Mouse (Mus musculus) C2C12 (cell line): Measurements from ENCODE around the gene Stard3nl. TPM values are rescaled to one million over a fixed set of nuclear protein-coding genes. Genes with fewer than 3 reads are reported as not detected.

Experiments
- H3K27me3 ChIP-seq: one replicate; pipeline ENCODE4 v1.6.1; 2011; ENCODE audit not compliant: control insufficient read depth, insufficient read depth, insufficient read length
- H3K36me3 ChIP-seq: one replicate; pipeline ENCODE4 v1.6.1; 2011; ENCODE audit not compliant: control insufficient read depth, insufficient read depth
- H3K4me3 ChIP-seq: one replicate; pipeline ENCODE4 v1.5.1; 2011; ENCODE audit warnings: mild to moderate bottlenecking, control low read depth; ENCODE audit not compliant: poor library complexity, insufficient read depth, severe bottlenecking
- H3K79me2 ChIP-seq: one replicate; pipeline ENCODE4 v1.6.1; 2011; ENCODE audit not compliant: control insufficient read depth, insufficient read depth
- H3K79me3 ChIP-seq: one replicate; pipeline ENCODE4 v1.6.1; 2011; ENCODE audit warnings: low read depth, control low read depth
- H3ac ChIP-seq: one replicate; pipeline ENCODE3; 2011; ENCODE audit warnings: low read depth; ENCODE audit not compliant: control insufficient read depth, insufficient read length
- CEBPB ChIP-seq: IDR thresholded peaks from one replicate; pipeline ENCODE4 v1.6.1; 2011; ENCODE audit warnings: low read depth, mild to moderate bottlenecking, control low read depth, moderate library complexity
- CTCF ChIP-seq: IDR thresholded peaks from one replicate; pipeline ENCODE4 v1.5.1; 2011; ENCODE audit not compliant: control insufficient read depth, insufficient read depth, insufficient read length
- FOSL1 ChIP-seq: IDR thresholded peaks from one replicate; pipeline ENCODE4 v1.8.0; 2011; ENCODE audit warnings: mild to moderate bottlenecking, low read length; ENCODE audit not compliant: poor library complexity, insufficient read depth, severe bottlenecking
- MAX ChIP-seq: IDR thresholded peaks from one replicate; pipeline ENCODE4 v1.6.1; 2011; ENCODE audit warnings: mild to moderate bottlenecking, control low read depth
- MYOD1 ChIP-seq: IDR thresholded peaks from one replicate; pipeline ENCODE4 v1.6.1; 2011; ENCODE audit warnings: low read depth; ENCODE audit not compliant: control insufficient read depth, insufficient read length
- MYOG ChIP-seq: IDR thresholded peaks from one replicate; pipeline ENCODE4 v1.6.1; 2011; ENCODE audit not compliant: control insufficient read depth, insufficient read length; ENCODE audit errors: extremely low read depth
- USF1 ChIP-seq: IDR thresholded peaks from one replicate; pipeline ENCODE4 v1.6.1; 2011; ENCODE audit warnings: low read depth, mild to moderate bottlenecking, control low read depth, moderate library complexity
- long read RNA-seq, 2 experiments: library from polyadenylated mRNA; unstranded; transcript quantifications; one replicate each; pipeline ENCODE4 v2.0.0; 2019 to 2020
- polyA plus RNA-seq: library from polyadenylated mRNA; unstranded; fragments of >200 nt; fragmentation: generic; extraction: Trizol; gene quantifications from one replicate; pipeline ENCODE4 v1.2.1, GENCODE M21; 2012; ENCODE audit warnings: missing spikeins

Stard3nl gene
- polyA plus RNA-seq = 29.2 TPM
- long read RNA-seq, experiment 1, transcript Stard3nl-201 (9 exons, 1,327 nt) = major isoform, 45 of 62 reads
- long read RNA-seq, experiment 1, partial matches to known transcripts = 7 of 62 reads
- long read RNA-seq, experiment 1, other reads (novel, unspliced or antisense) = 4 of 62 reads
- long read RNA-seq, experiment 2, transcript Stard3nl-201 (9 exons, 1,327 nt) = major isoform, 106 of 126 reads
- long read RNA-seq, experiment 2, transcript Stard3nl-205 (10 exons, 1,391 nt) = minor isoform, 5 of 126 reads
- long read RNA-seq, experiment 2, partial matches to known transcripts = 3 of 126 reads
- long read RNA-seq, experiment 2, other reads (novel, unspliced or antisense) = 7 of 126 reads

GRCm38 (mm10) chr13:19395688-19396354 lies at the start of gene Stard3nl:
TSS of gene Stard3nl (minus strand) at chr13:19395795.
- TF ChIP-seq FOSL1 = no peak
- TF ChIP-seq MAX = no peak
- TF ChIP-seq CTCF = no peak
- TF ChIP-seq USF1 = no peak
- TF ChIP-seq CEBPB = no peak
- no peak for TF ChIP-seq MYOD1
- no peak for TF ChIP-seq MYOG

GRCm38 (mm10) chr13:19438040-19438439 lies 42.4 kb upstream of the Stard3nl start:
- H3K27me3 ChIP-seq = no peaks in the 10 kb centered on the region
- H3ac ChIP-seq = no peak overlapping the region
- no peaks in the 10 kb centered on the region for H3K79me2 ChIP-seq
- H3K4me3 ChIP-seq = no peak overlapping the region
- H3K79me3 ChIP-seq = no peaks in the 10 kb centered on the region
- H3K36me3 ChIP-seq = no peaks in the 10 kb centered on the region
- TF ChIP-seq CEBPB (no peak), FOSL1 (no peak), MAX (no peak), USF1 (no peak), MYOD1 (no peak), CTCF (no peak)

More at GRCm38 (mm10) chr13:19395688-19396354, at the start of gene Stard3nl:
- peak within 1 kb of the TSS; percentile 50 for H3K4me3 ChIP-seq
- peaks cover 10% of the 10 kb centered on the region for H3K36me3 ChIP-seq
- peaks cover 2% of the 10 kb centered on the region for H3K79me3 ChIP-seq
- no peaks in the 10 kb centered on the region for H3K27me3 ChIP-seq
- H3ac ChIP-seq = peak within 1 kb of the TSS; percentile 80
- no peaks in the 10 kb centered on the region for H3K79me2 ChIP-seq

- Histone ChIP-seq H3K4me3 (no peak overlapping the region), H3K36me3 (no peaks in the 10 kb centered on the region), H3K79me3 (no peaks in the 10 kb centered on the region), H3K27me3 (no peaks in the 10 kb centered on the region), H3K79me2 (no peaks in the 10 kb centered on the region), H3ac (no peak overlapping the region)
- TF ChIP-seq FOSL1 = no peak
- no peak for TF ChIP-seq USF1
- no peak for TF ChIP-seq CEBPB
- no peak for TF ChIP-seq CTCF
- no peak for TF ChIP-seq MAX
- no peak for TF ChIP-seq MYOD1
Observed at GRCm38 (mm10) chr13:19429812-19430370, 34.3 kb upstream of the Stard3nl start.

- Histone ChIP-seq H3ac (no peak overlapping the region), H3K4me3 (no peak overlapping the region), H3K36me3 (no peaks in the 10 kb centered on the region), H3K79me3 (no peaks in the 10 kb centered on the region), H3K79me2 (no peaks in the 10 kb centered on the region), H3K27me3 (no peaks in the 10 kb centered on the region)
- TF ChIP-seq FOSL1 = no peak
- TF ChIP-seq MAX = no peak
- no peak for TF ChIP-seq MYOD1
- TF ChIP-seq CTCF = no peak
- no peak for TF ChIP-seq MYOG
- no peak for TF ChIP-seq CEBPB
- no peak for TF ChIP-seq USF1
Observed at GRCm38 (mm10) chr13:19428076-19428475, 32.5 kb upstream of the Stard3nl start.

- H3K27me3 ChIP-seq = no peaks in the 10 kb centered on the region
- H3K79me2 ChIP-seq = no peaks in the 10 kb centered on the region
- no peak for TF ChIP-seq CTCF
- no peak for TF ChIP-seq MAX
- no peak for TF ChIP-seq CEBPB
- TF ChIP-seq MYOG = no peak
- H3ac ChIP-seq = no peak overlapping the region
- H3K79me3 ChIP-seq = no peaks in the 10 kb centered on the region
- no peak overlapping the region for H3K4me3 ChIP-seq
- no peaks in the 10 kb centered on the region for H3K36me3 ChIP-seq
Observed at GRCm38 (mm10) chr13:19424563-19424962, 29.0 kb upstream of the Stard3nl start.

GRCm38 (mm10) chr13:19422521-19422920 lies 26.9 kb upstream of the Stard3nl start:
- no peaks in the 10 kb centered on the region for H3K79me3 ChIP-seq
- H3K79me2 ChIP-seq = no peaks in the 10 kb centered on the region
- no peaks in the 10 kb centered on the region for H3K27me3 ChIP-seq
- TF ChIP-seq USF1 = no peak
- TF ChIP-seq FOSL1 = no peak
- TF ChIP-seq CEBPB = no peak
- no peak for TF ChIP-seq MYOD1
- no peak for TF ChIP-seq MYOG
- TF ChIP-seq CTCF = no peak
- no peak for TF ChIP-seq MAX
- no peaks in the 10 kb centered on the region for H3K36me3 ChIP-seq
- H3ac ChIP-seq = no peak overlapping the region
- no peak overlapping the region for H3K4me3 ChIP-seq
